Mouse (Mus musculus): ENCODE results near the gene Utp3.
"Not testable (repeated sequence)": the region's sequence is repeated elsewhere in the genome, so short reads cannot be mapped to it uniquely, and the experiment has no call there.

Utp3 gene

GRCm38 (mm10) chr5:88554086-88554886 lies at the start of gene Utp3:
Gene Utp3 (plus strand): TSS chr5:88554462.
- peak; percentile 93 for DNase-seq (ENCODE audit: low spot score)

- no peak for DNase-seq (ENCODE audit: low spot score)
These were observed 45.7 kb upstream of the Utp3 start for GRCm38 (mm10) chr5:88508555-88508954.

GRCm38 (mm10) chr5:88508990-88509389 lies 45.3 kb upstream of the Utp3 start:
- no peak for DNase-seq (ENCODE audit: low spot score)

DNA sequence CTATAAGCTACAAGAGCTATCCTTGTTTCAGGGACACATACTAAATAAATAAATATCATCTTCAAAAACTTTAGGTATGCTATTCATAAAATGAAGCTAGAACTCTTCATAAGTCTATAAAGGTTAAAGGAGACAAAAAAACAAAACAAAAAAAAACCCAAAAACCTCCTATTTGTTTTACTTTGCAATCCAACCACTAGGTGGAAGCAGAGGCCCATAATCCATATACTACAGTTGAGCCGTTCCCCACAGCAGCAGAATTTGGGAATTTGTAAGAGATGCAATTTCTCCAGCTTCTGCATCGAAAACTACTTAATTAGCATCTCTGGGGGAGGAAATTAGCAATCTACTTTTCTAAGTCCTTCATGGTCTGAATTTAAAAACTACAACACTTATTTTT lies 35.0 kb upstream of the Utp3 start:
- DNase-seq (ENCODE audit: low spot score), result peak; percentile 25

- DNase-seq (ENCODE audit: low spot score), result no peak
These were observed 26.6 kb upstream of the Utp3 start, which contains the start of gene Jchain for GRCm38 (mm10) chr5:88527657-88528056. Gene Jchain (minus strand): TSS chr5:88527891.

GRCm38 (mm10) chr5:88530908-88531307 lies 23.4 kb upstream of the Utp3 start:
- DNase-seq (ENCODE audit: low spot score), result no peak

DNA sequence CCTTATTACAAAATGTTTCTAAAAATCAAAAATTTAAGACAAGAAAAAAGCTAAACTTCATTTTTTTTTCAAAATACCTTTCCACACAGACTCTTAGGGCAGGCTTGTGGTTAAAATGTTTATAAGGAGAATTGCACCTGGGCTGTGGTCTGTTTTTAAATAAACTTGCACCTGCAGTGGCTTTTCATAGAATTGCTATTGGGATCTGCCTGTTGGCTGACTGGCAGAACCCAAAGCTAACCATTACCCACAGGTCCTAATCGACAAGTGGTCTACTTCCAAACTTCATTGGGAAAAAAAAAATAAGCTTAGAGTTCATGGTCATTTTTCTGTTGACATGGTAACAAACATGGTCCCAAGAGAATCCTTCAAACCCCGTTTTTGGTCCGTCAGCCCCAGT lies 19.6 kb upstream of the Utp3 start:
- no peak for DNase-seq (ENCODE audit: low spot score)

DNA sequence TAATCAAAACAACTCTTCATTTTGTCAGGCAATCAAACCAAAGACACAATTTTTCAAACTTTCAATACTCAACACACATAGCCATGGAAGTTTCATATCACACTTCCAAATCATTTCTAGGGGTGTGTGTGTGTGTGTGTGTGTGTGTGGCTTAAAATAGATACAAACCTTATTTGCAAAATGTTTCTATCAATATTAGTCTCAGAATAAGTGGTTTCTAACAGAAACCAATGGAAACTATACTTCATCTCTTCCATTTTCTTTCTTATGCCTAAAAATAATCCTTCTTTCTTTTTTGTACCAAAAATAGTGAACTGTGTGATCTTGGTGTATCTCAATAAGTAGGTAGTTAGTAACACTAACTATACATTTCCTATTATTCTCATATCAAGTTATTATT lies 13.4 kb upstream of the Utp3 start:
- DNase-seq (ENCODE audit: low spot score), result no peak

DNA sequence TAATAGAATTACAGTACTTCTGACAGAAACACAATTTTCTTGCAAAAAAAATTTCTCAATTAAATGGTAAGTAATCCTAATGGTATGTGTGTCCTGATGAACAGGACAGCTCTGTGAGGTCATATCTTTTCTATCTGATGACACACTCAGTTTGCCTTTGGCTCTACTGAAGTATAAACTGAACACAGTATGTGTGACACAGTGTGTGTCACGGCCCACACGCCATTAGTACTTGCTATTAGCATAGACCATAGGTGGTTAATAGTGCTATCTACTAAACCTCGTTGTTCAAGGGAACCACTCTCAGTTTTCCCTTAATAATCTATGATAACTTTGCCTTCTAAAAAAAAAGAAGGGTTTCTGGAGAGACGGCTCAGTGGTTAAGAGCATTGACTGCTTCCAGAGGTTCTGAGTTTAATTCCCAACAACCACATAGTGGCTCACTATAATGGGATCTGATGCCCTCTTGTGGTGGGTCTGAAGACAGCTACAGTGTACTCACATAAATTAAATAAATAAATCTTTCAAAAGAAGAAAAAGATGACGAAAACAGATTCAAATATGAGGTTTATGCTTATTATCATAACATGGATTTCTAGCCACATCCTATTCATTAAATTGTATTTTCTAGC lies 11.5 kb upstream of the Utp3 start:
- peak; percentile 37 for DNase-seq (ENCODE audit: low spot score)

DNA sequence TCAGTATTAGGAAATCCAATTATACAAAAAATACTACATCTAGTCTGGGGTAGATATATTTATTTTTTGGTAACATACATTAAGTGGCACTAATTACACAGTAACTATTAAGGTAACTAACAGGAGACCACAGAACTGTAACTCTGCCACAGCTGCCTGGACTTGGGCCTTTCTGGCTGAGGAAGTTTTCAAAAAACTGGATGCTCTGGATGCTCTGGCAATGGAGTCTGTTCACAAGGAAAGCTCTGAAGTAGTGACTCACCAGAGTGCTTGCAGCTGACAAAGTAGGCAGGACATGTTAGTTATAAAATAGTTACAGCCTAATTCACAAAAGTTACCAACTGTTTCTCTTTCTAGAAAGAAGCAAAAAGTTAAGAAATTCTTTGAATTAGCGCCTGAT lies 9.9 kb upstream of the Utp3 start:
- DNase-seq (ENCODE audit: low spot score), result not testable (repeated sequence)

DNA sequence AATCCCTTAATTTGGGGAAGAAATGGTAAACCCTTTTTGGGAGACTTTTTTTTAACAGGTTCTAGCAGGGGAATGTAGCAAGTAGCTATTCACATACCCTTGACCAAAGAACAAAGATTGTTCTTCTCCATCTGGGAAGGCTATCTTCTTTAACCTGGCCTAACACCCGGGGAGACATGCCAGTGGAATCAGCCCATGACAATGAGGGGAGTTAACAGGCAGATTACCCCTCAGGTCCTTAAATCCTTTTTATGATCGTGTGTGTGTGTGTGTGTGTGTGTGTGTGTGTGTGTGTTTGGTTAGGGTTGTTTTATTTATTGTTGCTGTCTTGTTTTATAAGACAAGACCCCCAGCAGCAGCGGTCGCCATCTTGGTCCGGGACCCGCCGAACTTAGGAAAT lies 8.7 kb upstream of the Utp3 start:
- DNase-seq (ENCODE audit: low spot score), result no peak

DNA sequence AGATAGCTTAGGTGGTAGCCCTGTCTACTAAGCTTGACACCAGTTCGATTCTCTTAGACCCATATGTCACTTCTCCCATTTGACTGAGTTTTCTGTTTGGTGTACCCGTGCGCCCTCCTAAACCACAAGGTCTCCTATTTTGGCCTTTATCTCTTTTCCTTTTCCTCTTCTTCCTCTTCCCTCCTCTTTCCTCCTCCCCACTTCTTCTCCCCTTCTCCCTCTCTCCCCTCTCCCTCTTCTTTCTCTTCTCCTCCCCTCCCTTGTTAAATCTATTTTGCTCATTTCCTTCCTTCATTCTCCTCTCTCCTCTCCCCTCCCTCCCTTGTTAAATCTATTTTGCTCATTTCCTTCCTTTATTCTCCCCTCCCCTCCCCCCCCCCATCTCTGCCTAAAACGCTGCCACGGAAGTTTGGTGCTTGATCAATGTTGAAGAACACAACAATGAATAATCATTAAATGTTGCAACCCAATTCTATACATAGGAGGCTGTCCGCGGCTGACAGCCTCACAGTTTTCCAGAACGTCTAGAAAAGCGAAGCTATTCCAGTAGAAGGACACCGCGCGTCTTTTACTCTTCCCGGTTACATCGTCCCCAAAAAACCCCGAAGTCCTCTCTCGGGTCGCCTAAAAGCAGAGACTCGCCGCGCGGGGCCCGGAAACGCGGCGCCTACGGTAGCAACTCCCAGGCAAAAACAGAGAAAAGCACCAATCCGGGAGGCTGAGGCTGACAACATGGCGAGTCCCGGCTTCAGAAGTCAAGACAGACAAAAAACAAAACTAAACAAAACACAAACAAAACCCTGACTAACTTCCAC lies 784 bp upstream of the Utp3 start:
- no peak for DNase-seq (ENCODE audit: low spot score)

DNA sequence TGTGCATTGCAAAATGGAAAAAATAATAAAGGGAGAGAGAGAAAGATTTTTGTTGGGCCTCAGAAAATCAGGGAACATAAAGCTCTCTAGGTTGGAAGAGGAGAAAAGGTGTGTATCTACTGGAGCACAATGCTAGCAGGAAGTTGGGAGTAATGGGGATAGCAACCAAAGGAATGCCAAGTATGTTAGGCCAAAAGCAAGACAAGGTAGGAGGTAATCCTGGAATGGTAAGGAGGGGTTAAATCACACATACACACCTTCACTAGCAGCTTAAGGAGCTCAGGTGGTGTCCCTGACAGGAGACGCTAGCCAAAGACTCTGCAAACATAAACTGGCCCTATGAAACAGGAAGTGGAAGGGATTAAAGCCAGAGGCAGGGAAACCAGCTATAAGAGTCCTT lies 4.7 kb downstream of the Utp3 start:
- no peak for DNase-seq (ENCODE audit: low spot score)

DNA sequence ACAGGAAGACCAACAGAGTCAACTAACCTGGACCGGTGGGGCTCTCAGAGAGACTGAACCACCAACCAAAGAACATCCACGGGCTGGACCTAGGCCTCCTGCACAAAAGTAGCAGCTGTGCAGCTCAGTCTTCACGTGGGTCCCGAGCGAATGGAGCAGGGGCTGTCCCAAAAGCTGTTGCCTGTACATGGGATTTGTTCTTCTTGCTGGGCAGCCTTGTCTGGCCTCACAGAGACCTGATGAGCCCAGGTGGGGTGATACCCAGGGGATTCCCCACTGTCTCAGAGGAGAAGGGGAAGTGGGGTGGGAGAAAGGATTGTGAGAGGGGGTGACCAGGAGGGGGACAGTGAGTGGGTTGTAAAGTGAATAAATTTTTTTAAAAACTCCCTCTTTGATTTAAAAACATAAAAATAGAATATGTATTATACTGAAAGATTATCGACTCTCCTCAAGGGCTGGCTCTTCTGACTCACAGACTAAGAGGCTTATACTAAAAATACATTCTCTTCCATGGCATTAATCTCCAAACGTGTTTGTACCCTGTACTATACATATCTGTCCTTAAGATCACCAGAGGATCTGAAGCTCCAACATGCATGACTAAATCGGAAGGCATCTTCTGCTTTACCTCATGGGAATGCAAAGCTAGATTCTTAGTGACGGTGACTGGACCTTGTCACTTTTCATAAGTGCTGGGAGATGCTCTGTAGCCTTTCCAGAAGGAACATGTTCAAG lies 7.0 kb downstream of the Utp3 start:
- DNase-seq (ENCODE audit: low spot score), result no peak

GRCm38 (mm10) chr5:88562863-88563780 lies 8.9 kb downstream of the Utp3 start:
- no peak for DNase-seq (ENCODE audit: low spot score)

DNA sequence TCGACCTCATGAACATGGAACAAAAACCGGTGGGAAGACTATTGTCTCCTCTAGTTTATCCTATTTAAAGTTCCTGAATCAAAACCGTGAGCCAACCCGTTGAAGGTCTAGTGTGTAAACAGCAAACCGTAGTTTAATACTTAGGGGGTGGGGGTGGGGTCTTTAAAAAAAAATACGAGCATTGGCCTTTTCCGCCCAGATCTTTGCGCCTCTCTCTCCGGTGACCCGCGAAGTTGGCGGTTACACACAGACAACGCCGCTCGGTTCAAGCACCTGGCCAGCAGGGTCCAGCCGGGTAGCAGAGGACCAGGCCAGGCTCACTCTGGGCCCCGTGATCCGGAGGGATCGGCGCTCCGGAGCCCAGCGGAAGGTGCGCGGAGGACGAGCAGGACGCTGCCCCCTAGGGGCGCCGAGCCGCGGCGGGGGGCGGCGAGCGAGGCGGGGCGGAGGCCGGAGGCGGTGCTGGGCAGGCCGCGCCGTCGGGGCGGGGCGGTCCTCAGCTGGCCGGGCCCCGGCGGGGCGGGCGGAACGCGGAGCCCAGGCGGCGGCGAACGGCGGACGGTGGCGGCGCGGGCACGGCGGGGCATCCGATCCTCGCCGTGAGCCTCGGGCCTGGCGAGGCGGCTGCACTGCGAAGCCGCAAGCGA lies 10.4 kb downstream of the Utp3 start, which contains the start of gene Rufy3:
Gene Rufy3, plus strand, starts transcription at position 540 of the 647 bp plus-strand sequence.
- peak; percentile 69 for DNase-seq (ENCODE audit: low spot score)

DNA sequence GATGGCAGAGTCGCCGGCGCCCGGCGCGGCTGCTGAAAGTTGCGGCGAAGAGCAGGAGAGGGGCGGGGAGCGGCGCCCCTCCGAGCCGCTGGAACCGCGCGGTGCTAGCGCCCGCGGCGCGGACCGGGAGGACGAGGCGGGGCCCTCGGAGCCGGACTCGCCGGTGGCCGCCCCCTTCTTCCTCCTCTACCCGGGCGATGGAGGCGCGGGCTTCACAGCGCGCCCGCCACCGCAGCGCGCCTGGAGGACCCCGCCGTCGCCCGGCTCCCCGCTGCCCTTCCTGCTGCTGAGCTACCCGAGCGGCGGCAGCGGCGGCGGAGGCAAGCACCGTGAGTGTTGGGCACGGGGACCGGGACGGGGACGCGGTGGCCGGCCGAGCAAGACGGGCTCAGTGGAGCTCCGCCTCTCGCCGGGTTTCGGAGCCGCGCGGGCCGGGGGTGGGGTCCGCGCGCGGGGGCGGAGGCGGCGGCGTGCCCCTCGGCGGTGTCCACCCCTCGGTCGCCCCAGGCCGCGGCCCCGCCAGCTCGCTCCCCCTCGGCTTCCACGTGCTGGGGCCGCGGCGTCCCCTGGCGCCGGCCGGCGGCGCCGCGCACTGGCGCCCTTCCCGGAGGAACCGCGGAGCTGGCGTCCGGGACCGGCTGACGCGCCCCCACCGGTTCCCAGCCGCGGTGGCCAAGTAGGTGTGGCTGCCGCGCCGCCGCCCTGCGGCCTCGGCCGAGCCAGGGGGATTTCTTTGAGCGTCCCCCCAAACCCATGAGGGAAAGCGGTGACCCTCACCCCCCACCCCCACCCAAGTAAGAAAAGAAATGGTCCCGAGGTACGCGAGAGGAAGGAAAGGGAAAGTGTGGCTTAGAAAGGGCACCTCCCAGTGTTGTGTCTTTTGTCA lies 11.1 kb downstream of the Utp3 start:
- peak; percentile 29 for DNase-seq (ENCODE audit: low spot score)

GRCm38 (mm10) chr5:88566034-88566841 lies 12.0 kb downstream of the Utp3 start:
- no peak for DNase-seq (ENCODE audit: low spot score)
